Mouse (Mus musculus): ENCODE results near the gene Itprip.

GRCm38 (mm10) chr19:47854796-47855783, 64.0 kb downstream of the Itprip start, which contains the start of gene Gsto1:
- no peak for TF ChIP-seq CTCF (IDR thresholded peaks at IDR 0.05; ENCODE audit: low read depth, low read length)
- no peak for TF ChIP-seq GATA1 (IDR thresholded peaks at IDR 0.05; ENCODE audit: borderline replicate concordance, low read length)
- TF ChIP-seq GATA2 (IDR thresholded peaks at IDR 0.05; ENCODE audit: borderline replicate concordance, low read depth, low read length), result no peak
- no peak for TF ChIP-seq TAL1 (conservative IDR thresholded peaks at IDR 0.05; ENCODE audit: low read depth, low read length)
